Mouse (Mus musculus) C2C12 (cell line): ENCODE data around the gene Nxpe2. TPM values are rescaled to one million over a fixed set of nuclear protein-coding genes. Genes with fewer than 3 reads are reported as not detected.

ENCODE experiments used
- H3K27me3 ChIP-seq: one replicate; pipeline ENCODE4 v1.6.1; 2011; ENCODE audit not compliant: control insufficient read depth, insufficient read depth, insufficient read length
- H3K36me3 ChIP-seq: one replicate; pipeline ENCODE4 v1.6.1; 2011; ENCODE audit not compliant: control insufficient read depth, insufficient read depth
- H3K4me3 ChIP-seq: one replicate; pipeline ENCODE4 v1.5.1; 2011; ENCODE audit warnings: mild to moderate bottlenecking, control low read depth; ENCODE audit not compliant: poor library complexity, insufficient read depth, severe bottlenecking
- H3K79me2 ChIP-seq: one replicate; pipeline ENCODE4 v1.6.1; 2011; ENCODE audit not compliant: control insufficient read depth, insufficient read depth
- H3K79me3 ChIP-seq: one replicate; pipeline ENCODE4 v1.6.1; 2011; ENCODE audit warnings: low read depth, control low read depth
- H3ac ChIP-seq: one replicate; pipeline ENCODE3; 2011; ENCODE audit warnings: low read depth; ENCODE audit not compliant: control insufficient read depth, insufficient read length
- CEBPB ChIP-seq: IDR thresholded peaks from one replicate; pipeline ENCODE4 v1.6.1; 2011; ENCODE audit warnings: low read depth, mild to moderate bottlenecking, control low read depth, moderate library complexity
- CTCF ChIP-seq: IDR thresholded peaks from one replicate; pipeline ENCODE4 v1.5.1; 2011; ENCODE audit not compliant: control insufficient read depth, insufficient read depth, insufficient read length
- FOSL1 ChIP-seq: IDR thresholded peaks from one replicate; pipeline ENCODE4 v1.8.0; 2011; ENCODE audit warnings: mild to moderate bottlenecking, low read length; ENCODE audit not compliant: poor library complexity, insufficient read depth, severe bottlenecking
- MAX ChIP-seq: IDR thresholded peaks from one replicate; pipeline ENCODE4 v1.6.1; 2011; ENCODE audit warnings: mild to moderate bottlenecking, control low read depth
- MYOD1 ChIP-seq: IDR thresholded peaks from one replicate; pipeline ENCODE4 v1.6.1; 2011; ENCODE audit warnings: low read depth; ENCODE audit not compliant: control insufficient read depth, insufficient read length
- MYOG ChIP-seq: IDR thresholded peaks from one replicate; pipeline ENCODE4 v1.6.1; 2011; ENCODE audit not compliant: control insufficient read depth, insufficient read length; ENCODE audit errors: extremely low read depth
- USF1 ChIP-seq: IDR thresholded peaks from one replicate; pipeline ENCODE4 v1.6.1; 2011; ENCODE audit warnings: low read depth, mild to moderate bottlenecking, control low read depth, moderate library complexity
- long read RNA-seq, 2 experiments: library from polyadenylated mRNA; unstranded; transcript quantifications; one replicate each; pipeline ENCODE4 v2.0.0; 2019 to 2020
- polyA plus RNA-seq: library from polyadenylated mRNA; unstranded; fragments of >200 nt; fragmentation: generic; extraction: Trizol; gene quantifications from one replicate; pipeline ENCODE4 v1.2.1, GENCODE M21; 2012; ENCODE audit warnings: missing spikeins

The Nxpe2 gene
- polyA plus RNA-seq: not detected
- long read RNA-seq, experiment 1: 0 reads
- long read RNA-seq, experiment 2: 0 reads

DNA sequence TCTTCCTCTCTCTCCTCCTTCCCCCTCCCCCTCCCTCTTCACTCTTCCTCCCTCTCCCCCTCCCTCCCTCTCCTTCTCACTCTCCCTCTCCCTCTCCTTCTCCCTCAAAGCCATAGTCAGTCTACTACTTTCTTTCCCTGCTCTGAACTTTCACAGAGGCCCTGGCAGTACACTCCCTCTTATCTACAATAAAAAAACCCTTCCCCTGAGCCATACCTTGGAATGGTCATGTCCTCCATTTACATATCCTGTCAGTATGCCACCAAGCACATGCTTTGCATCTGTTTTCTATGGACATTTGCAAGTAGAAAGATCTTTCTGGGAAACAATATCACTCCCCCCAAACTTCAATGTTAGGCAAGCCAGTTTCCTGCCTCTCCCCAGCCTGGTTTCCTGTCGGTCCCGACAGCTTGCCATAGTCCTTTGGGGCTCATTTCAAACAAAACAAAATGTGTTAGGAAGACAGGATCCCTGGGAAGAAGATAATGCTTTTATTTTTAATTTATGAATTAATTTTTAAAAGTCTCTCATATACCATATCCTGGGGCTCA, at the start of gene Nxpe2:
Nxpe2 (minus strand) TSS at position 307 of the 551 bp plus-strand sequence.
- Histone ChIP-seq H3K36me3 (no peaks in the 10 kb centered on the region), H3K4me3 (no peak within 1 kb of the TSS), H3K27me3 (no peaks in the 10 kb centered on the region), H3K79me2 (no peaks in the 10 kb centered on the region), H3K79me3 (no peaks in the 10 kb centered on the region), H3ac (no peak within 1 kb of the TSS)
- no peak for TF ChIP-seq MYOG

DNA sequence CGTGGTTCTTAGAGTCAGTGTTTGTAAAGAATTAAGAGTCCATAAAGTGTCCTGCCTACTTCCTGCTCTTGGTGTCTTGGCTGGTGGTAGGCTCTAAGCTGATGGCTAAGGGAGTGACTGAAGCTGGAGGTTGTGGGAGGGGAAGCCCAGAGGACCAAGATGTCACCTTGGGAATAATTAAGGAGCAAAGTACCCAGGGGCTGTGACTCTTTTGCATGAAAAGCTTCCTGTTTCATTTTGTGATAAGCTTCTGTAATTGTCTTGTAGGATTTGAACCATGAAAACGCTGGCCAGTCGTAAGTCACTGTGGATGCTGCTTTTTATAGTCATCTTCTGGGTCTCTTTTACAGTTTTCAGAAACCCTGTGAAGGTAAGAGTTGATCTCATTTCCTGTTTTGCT, 36.7 kb upstream of the Nxpe2 start:
- Histone ChIP-seq H3K36me3 (no peaks in the 10 kb centered on the region), H3ac (no peak overlapping the region), H3K27me3 (no peaks in the 10 kb centered on the region), H3K79me3 (no peaks in the 10 kb centered on the region), H3K79me2 (no peaks in the 10 kb centered on the region), H3K4me3 (no peak overlapping the region)
- TF ChIP-seq MAX (no peak), CTCF (no peak), CEBPB (no peak), MYOG (no peak), FOSL1 (no peak), MYOD1 (no peak), USF1 (no peak)

DNA sequence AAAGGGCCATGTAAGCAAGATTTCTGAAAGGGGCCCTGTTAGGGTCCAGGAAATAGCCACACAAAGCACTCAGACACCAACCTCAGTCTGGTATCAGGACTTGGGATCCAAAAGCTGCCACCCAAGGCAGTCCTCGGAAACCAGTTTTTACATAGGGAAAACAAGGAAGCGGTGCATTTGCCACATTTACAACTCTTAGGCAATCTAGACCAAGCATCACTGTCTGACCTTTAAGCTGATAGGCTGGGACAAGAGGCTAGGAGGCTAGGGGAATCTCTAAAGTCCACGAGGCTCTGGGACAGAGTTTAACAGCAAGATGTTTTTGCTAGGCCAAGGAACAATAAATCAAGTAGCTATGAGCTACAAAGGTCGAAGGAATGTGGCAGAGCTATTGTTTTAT, 35.2 kb upstream of the Nxpe2 start:
- TF ChIP-seq CTCF: no peak
- no peak for TF ChIP-seq CEBPB
- TF ChIP-seq MYOG: no peak
- TF ChIP-seq MAX: no peak
- no peak for TF ChIP-seq MYOD1
- TF ChIP-seq FOSL1: no peak
- H3ac ChIP-seq: no peak overlapping the region
- H3K27me3 ChIP-seq: no peaks in the 10 kb centered on the region
- H3K36me3 ChIP-seq: no peaks in the 10 kb centered on the region
- no peaks in the 10 kb centered on the region for H3K79me2 ChIP-seq
- H3K79me3 ChIP-seq: no peaks in the 10 kb centered on the region
- no peak overlapping the region for H3K4me3 ChIP-seq

DNA sequence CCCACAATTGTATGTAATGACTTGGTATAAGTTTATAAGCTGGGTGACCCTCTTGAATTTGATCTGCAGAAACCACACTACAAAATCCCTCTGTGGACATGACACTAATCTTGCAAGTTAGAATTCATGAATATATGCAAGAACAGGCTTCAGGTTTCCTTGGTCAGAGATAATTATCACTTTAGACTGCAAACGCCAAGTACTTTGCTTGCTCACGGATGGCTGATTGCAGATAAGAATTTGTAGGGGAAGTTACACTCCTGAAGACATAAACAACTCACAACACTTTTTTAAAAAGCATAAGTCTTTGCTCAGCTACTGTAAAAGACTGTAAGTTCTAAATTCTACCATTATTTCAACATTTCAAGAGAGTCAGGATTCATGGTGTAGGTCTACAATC, 21.1 kb upstream of the Nxpe2 start:
- no peak overlapping the region for H3K4me3 ChIP-seq
- no peaks in the 10 kb centered on the region for H3K36me3 ChIP-seq
- H3K79me3 ChIP-seq: no peaks in the 10 kb centered on the region
- H3K27me3 ChIP-seq: no peaks in the 10 kb centered on the region
- no peak overlapping the region for H3ac ChIP-seq
- TF ChIP-seq CEBPB: no peak
- no peak for TF ChIP-seq USF1
- no peak for TF ChIP-seq CTCF
- no peaks in the 10 kb centered on the region for H3K79me2 ChIP-seq

DNA sequence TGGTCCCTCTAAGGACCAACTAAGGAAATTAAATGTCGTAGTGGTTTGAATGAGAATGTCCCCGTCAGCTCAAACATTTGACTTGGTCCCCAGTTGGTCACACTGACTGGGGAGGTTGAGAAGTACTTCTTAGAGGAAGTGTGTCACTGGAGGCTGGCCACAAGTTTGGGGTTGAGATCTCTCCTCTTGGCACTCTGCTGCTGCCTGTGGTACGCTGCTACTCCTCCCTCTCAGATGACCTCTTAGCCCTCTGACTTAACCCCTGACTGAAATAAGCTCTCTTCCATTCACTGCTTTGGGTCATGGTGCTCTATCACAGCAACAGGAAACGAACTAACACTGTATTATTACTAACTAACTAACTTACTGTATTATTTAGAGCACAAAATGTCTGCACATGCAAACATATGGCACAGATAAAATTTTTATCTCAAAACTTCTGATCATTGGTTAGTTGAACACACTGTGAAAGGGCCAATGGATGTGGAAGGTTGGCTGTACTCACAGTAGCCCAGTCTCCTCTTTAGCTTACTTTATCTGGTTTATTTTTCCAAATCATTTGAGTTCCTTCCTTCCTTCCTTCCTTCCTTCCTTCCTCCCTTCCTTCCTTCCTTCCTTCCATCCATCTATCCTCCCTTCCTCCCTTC, 20.1 kb upstream of the Nxpe2 start:
- H3K27me3 ChIP-seq: no peaks in the 10 kb centered on the region
- H3K4me3 ChIP-seq: no peak overlapping the region

DNA sequence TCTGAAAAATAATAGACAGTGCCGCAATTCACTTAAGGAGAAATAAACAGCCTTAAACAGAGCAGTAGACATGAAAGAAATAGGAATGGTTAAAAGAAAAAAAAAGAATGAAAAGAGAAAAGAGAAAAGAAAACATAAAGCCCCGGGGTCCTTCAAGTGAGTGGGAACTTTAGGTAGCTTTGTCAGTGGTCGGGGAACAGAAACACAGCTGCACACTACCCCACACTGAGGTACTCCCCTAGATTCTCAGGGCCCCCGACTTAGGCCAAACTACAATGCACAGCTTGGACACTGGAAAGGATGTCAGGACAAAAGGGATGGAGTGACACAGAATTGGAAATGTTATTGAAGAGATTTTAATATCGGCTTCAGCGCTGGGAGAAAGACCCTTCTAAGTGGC, 9.5 kb upstream of the Nxpe2 start:
- H3K36me3 ChIP-seq: no peaks in the 10 kb centered on the region
- H3K79me2 ChIP-seq: no peaks in the 10 kb centered on the region
- no peak overlapping the region for H3ac ChIP-seq
- no peaks in the 10 kb centered on the region for H3K79me3 ChIP-seq
- H3K27me3 ChIP-seq: no peaks in the 10 kb centered on the region
- TF ChIP-seq USF1 (no peak), FOSL1 (no peak), MYOD1 (no peak), CTCF (no peak), MYOG (no peak), CEBPB (no peak), MAX (no peak)
- no peak overlapping the region for H3K4me3 ChIP-seq

More for the DNA sequence above, 20.1 kb upstream of the Nxpe2 start:
- no peaks in the 10 kb centered on the region for H3K79me2 ChIP-seq
- no peak for TF ChIP-seq MAX
- TF ChIP-seq CTCF: no peak
- TF ChIP-seq MYOD1: no peak
- no peak for TF ChIP-seq USF1
- TF ChIP-seq MYOG: no peak
- TF ChIP-seq CEBPB: no peak
- no peak for TF ChIP-seq FOSL1
- no peaks in the 10 kb centered on the region for H3K36me3 ChIP-seq
- no peaks in the 10 kb centered on the region for H3K79me3 ChIP-seq
- no peak overlapping the region for H3ac ChIP-seq
